Mouse (Mus musculus) embryonic fibroblast, embryonic 13.5 days (primary cell): Measurements from ENCODE around the gene Schip1. TPM values are rescaled to one million over a fixed set of nuclear protein-coding genes. Genes with fewer than 3 reads are reported as not detected.
A peak's percentile ranks its signal among the peaks of the same experiment; 100 is the strongest.

Experiments
- H3K27ac ChIP-seq: 2 replicates; pipeline ENCODE4 v1.5.1; 2012; ENCODE audit warnings: low read length, control low read depth, inconsistent platforms; ENCODE audit not compliant: insufficient read depth
- H3K4me1 ChIP-seq: 2 replicates; pipeline ENCODE4 v1.6.1; 2011; ENCODE audit warnings: low read length; ENCODE audit not compliant: control insufficient read depth, insufficient read depth
- H3K4me3 ChIP-seq: 2 replicates; pipeline ENCODE4 v1.5.1; 2011; ENCODE audit warnings: mild to moderate bottlenecking, control low read depth, low read length; ENCODE audit not compliant: insufficient read depth
- CTCF ChIP-seq: IDR thresholded peaks from 2 replicates; pipeline ENCODE4 v1.5.1; 2011; ENCODE audit warnings: mild to moderate bottlenecking, control low read depth, low read length, moderate library complexity, borderline replicate concordance; ENCODE audit not compliant: insufficient read depth
- POLR2A ChIP-seq: IDR thresholded peaks from 2 replicates; pipeline ENCODE4 v1.6.1; 2011; ENCODE audit warnings: low read depth, mild to moderate bottlenecking, control low read depth, low read length, moderate library complexity
- polyA plus RNA-seq: library from polyadenylated mRNA; stranded (reverse); fragments of >200 nt; gene quantifications from 2 replicates; pipeline ENCODE4 v1.2.4, GENCODE M21; 2011; ENCODE audit warnings: low read depth; ENCODE audit not compliant: missing spikeins, insufficient read length

The Schip1 gene
- polyA plus RNA-seq, result 47.5 and 47.7 TPM in 2 replicates

DNA sequence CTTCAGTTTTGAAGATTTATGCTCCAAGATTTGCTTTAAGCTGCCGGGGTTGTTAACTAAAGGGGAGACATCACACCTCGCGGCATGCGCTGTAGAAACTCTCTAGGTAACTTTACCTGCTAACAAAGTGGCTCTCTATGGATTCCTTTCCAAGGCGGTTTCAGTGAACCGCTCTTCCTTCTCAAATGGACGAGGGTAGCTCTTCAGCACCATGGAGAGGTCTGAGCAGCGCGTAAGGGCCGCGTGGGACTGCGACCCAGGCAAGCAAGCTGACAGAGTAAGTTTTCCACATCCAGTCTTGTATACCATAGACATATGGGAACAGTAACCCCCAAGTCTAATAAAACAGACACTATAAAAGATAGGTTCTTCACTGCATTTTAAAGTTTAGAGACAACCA is at the start of gene Schip1:
Gene Schip1, plus strand, starts transcription at position 72 of the 400 bp plus-strand sequence.
- H3K4me3 ChIP-seq, result no peak within 1 kb of the TSS
- TF ChIP-seq CTCF (no peak), POLR2A (no peak)
- no peak within 1 kb of the TSS for H3K27ac ChIP-seq
- H3K4me1 ChIP-seq, result no peaks in the 10 kb centered on the region

DNA sequence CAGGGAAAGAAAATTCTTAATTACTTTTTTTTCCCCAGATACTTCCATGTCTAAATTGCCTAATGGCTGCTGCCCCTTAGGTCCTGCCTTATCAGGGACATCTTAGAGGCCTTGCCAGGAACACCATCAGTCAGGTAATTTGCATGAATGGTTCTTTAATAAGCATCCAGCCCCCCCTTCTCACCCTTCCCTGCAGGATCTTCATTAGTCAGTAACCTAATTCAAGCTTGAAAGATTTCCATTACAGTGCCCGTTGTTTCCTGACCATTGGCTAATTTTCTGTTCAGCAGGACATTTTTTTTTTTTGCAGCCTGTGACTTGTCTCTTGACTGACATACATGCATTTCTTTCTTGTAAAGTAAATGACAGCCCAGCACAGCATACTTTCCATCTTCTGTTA is 48.8 kb upstream of the Schip1 start:
- Histone ChIP-seq H3K27ac (no peak overlapping the region), H3K4me1 (no peaks in the 10 kb centered on the region), H3K4me3 (no peak overlapping the region)
- TF ChIP-seq POLR2A, result no peak
- no peak for TF ChIP-seq CTCF

DNA sequence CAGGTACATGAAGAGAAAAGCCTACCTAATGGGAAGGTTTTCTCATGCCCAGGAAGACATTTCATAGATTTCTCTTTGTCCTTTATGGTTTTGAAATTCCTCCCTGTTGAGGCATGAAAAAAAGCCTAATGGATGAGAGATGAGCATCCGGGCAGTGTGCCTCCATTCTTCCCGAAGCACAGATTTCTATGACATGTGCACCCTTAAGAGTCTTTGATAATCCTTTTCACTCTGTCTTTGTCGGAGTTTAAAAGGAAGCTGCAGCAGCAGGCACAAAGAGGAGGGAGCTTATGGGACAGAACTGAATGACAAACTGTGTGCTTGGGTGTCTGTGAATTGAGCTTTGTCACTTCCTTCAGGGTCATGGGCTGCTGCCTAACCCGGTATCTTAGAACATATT is 45.2 kb upstream of the Schip1 start:
- no peak for TF ChIP-seq POLR2A
- TF ChIP-seq CTCF, result no peak
- Histone ChIP-seq H3K4me1 (no peaks in the 10 kb centered on the region), H3K27ac (no peak overlapping the region), H3K4me3 (no peak overlapping the region)

DNA sequence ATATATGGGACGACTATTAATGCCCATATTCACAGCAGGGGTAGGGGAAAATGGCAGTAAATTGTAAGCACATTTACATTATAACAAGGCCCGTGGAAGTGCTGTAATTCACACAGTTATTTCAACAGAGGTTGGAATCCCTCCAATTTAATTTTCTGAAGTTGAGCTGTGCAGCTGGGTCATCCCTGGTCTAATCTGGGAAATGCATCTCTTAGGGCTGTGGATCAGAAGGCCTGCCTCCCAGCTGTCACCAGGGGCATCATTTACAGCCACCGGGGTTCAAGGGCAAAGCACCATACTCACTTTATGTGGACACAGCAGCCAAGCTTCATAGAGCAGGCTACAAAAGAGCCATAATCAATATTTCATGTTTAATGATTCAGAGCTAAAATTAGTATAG is 28.5 kb upstream of the Schip1 start:
- no peak for TF ChIP-seq POLR2A
- TF ChIP-seq CTCF, result no peak
- no peaks in the 10 kb centered on the region for H3K4me1 ChIP-seq
- H3K4me3 ChIP-seq, result no peak overlapping the region
- no peak overlapping the region for H3K27ac ChIP-seq

DNA sequence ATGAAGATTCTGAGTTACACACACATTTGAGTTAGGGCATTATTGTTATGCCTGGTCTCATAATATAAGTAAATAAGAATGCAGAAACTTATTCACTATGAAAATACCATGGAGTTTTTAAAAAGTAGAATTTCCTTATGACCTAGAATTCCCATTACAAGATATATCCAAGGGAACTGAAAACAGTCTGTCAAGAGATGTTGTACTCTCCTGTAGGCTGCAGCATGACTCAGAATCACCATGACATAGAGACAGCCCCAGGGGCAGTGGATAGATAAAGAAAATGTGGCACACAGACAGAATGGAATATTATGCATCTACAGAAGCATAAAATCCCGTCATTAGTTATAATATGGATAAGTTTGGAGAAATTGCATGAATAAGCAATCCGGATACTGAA is 21.7 kb upstream of the Schip1 start:
- Histone ChIP-seq H3K27ac (no peak overlapping the region), H3K4me1 (no peaks in the 10 kb centered on the region; the same call in 1 of the 2 replicates), H3K4me3 (no peak overlapping the region)
- TF ChIP-seq POLR2A, result no peak
- no peak for TF ChIP-seq CTCF

- no peaks in the 10 kb centered on the region; the same call in 1 of the 2 replicates for H3K4me1 ChIP-seq
- H3K27ac ChIP-seq, result no peak overlapping the region
- no peak overlapping the region for H3K4me3 ChIP-seq
- TF ChIP-seq POLR2A (no peak), CTCF (peak; percentile 52; the same call in 1 of the 2 replicates)
Measured at GRCm38 (mm10) chr3:68045475-68046416, 18.9 kb upstream of the Schip1 start.

DNA sequence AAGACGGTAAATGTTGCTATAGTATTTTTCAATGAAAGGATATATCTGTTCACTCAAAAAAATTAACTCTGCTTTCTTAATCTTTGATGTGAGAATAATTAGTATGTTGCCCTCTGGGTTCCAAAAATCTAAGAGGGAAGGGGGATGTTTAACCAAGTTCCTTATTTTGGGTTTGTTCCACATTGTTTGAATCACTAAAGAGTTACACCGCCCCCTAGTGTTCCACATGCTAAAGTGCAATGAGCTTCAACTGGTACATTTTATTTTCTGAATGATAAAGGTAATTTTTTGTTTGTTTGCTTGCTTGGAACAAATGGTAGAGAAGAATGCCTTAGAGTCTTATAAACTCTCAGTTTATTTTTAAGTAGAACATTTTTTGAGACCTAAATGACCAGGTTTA is 11.1 kb upstream of the Schip1 start:
- H3K4me3 ChIP-seq, result no peak overlapping the region
- H3K27ac ChIP-seq, result no peak overlapping the region
- TF ChIP-seq POLR2A, result no peak
- no peak for TF ChIP-seq CTCF
- no peaks in the 10 kb centered on the region for H3K4me1 ChIP-seq

DNA sequence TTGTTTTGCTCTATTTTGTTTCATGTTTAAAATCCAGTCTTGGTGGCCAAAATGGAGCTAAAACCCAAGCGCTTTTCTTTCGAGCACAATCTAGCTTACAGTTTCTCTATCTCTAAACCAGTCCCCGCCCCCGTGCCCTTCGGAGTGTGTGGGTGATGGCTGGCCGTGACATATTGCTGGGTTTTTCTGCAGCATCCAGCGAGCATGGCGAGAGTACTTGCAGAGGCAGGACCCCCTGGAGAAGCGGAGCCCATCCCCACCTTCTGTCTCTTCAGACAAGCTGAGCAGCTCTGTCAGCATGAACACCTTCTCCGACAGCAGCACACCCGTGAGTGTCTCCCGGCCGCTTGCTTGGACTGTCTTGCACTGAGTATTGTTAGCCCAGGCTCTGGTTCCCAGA is 9.5 kb upstream of the Schip1 start:
- H3K4me3 ChIP-seq, result no peak overlapping the region

DNA sequence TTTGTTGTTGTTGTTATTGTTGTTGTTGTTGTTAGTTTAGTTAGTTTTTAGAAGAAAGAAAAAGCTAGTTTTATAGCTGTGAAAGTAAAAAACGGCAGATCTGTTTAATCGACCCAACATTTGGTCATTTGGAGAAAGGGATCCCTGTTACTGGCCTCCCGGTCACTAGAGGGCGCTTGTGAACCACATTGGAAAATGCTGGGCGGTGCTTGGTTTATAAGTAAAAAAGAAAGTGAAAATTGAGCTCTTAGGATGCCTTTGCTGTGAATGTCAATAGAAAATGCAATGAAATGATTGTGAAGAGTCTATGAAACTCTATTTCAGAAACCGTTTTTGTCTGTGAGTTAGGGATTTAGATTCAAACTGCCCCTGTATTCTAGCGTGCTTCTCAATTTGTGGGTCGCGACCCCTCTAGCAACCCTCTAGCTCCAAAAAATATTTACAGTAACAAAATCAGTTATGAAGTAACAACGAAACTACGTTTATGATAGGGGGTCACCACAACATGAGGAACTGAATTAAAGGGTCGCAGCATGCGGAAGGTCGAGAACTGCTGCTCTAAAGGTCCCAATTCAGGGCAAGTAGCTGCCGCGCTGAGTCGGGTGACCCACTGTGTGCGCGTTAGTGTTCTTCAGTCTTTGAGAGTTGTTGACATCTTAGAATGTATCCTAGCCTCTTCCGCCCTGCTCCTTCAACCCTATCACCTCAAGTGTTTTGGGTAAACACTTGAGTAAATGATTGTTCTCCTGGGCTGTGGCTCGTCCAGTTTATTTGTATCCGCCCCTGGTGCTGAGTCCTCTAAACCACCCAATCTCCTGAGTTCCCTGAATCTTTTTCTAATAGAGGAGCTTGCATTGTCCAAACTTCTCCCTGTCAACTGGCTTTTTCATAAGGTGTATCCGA is 8.0 kb upstream of the Schip1 start:
- no peak overlapping the region for H3K27ac ChIP-seq
- no peak for TF ChIP-seq POLR2A
- TF ChIP-seq CTCF, result peak; percentile 50; the same call in 1 of the 2 replicates
- H3K4me3 ChIP-seq, result peak overlapping the region; percentile 13; the same call in 1 of the 2 replicates
- H3K4me1 ChIP-seq, result no peaks in the 10 kb centered on the region

More for the DNA sequence above, 9.5 kb upstream of the Schip1 start:
- Histone ChIP-seq H3K4me1 (no peaks in the 10 kb centered on the region), H3K27ac (no peak overlapping the region)
- no peak for TF ChIP-seq POLR2A
- TF ChIP-seq CTCF, result no peak
